Mouse (Mus musculus) mouse trophoblast stem cell (cell line): ENCODE results near the gene Col6a6.

ENCODE experiments used
- in situ Hi-C, 2 experiments: fragments of 300-500 bp; cut with MseI, MboI; formaldehyde crosslinking; loops; 2 replicates in 1 of 2; 3 replicates in 1 of 2; pipeline ENCODE4 v1.15.1; 2025

The Col6a6 gene

DNA sequence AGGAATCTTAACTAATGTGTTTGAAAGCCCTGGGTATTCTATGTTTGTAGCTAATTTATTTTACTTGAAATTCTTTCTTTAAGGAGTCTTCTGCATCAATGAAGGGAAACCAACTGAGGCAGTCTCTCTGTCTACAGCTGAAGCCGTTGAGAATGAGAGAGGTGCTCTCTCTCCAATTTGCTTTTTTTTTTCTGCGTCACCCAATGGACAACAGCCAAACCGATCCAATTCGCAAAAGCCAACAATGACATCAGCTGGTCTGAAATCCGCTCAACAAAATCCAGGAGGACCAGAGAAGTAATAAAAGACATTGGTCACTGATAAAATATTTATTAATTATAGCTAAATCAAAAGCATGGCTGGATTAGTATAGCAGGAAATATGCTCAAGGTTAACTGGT, 26.5 kb downstream of the Col6a6 start:
- in situ Hi-C loops, result no loop called here

DNA sequence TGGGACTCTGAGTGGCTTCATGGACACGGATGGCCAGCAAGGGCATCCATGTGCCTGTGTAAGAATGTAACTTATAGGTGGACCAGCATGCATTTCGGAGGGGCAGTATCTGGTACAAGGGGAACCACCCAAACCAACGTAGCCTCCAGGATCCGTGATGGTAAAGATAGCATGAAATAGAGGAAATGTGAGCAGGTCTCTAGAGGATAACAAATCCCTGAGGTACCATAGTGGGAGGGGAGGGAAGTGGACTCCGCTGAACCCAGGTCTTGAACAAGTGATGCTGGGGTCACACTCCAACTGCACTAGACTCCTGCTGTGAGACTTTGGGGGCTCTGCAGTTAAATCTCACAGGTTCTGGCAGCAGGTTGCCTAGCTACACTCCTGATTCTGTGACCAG, 27.7 kb downstream of the Col6a6 start:
- in situ Hi-C loops, result no loop called here

DNA sequence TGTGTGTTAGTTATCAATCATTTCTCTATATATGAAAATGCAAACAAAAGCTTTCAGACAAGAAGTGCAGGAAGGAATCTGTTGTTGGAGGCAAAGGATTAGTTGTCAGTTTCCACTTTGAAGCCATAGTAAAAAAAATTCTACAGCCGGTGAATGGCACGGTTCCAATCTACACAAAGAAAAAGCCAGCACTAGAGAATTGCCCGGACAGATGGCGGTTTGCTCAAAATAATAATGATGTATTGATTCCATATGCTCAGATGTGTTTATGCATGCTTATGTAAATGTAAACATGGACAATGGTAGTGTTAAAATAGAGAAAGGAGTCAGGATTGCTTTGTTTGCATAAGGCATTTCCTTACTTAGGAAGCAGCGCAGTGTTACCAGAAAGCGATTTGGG, 31.8 kb downstream of the Col6a6 start:
- in situ Hi-C loops, result no loop called here

DNA sequence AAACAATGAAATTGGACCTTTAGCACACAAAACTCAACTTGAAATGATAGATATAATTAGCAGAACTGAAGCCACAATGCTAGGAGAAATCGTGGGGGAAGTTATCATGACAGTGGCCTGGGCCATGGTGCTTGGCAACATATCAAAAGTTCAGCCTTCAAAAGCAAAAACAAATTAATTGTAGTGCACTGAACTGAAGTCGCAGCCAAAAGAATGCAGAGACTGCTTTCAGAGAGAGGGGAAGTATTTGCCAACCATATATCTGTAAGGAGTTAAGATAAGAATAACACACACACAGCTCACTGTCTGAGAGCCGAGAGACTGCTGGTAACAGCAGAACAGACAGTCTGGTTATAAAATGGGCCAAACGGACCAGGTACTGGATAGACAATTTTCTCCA, 33.0 kb downstream of the Col6a6 start:
- in situ Hi-C loops, result no loop called here

DNA sequence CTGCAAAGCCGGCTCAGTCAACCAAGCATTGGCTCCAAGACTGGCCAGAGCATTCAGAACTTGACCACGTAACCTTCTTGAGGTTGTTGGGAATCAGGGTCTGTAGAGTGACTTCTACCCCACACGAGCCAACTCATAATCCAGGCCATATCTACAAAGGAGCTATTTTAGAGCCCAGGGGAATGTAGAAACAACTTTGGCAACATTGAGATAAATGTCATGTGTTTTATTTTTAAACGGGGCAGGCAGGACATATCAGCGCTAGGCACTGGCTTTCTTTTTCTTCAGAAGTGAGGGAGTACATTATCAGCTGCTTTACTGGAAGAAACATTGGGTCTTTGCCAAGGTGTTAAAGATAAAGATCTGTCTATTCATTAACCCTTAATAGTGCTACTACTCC, 36.1 kb downstream of the Col6a6 start:
- in situ Hi-C loops, result no loop called here

DNA sequence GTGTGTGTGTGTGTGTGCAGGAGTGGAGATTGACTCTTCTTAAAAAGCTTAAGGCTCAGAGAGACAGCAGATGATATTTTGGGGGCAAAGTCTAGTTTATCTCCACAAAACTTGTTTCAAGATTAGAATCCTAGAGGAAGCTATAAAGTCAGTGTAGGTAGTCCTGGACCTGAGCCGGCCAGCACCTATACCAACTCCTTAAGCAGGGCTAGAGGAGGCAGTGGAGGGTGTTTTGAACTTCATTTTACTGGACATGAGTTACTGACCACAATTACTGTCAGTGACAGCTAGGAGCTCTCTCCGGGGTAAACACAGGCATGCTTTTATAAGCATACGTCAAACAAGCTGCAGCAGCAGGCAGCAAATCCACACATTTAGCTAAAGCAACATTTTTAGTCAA, 39.8 kb downstream of the Col6a6 start:
- in situ Hi-C loops, result no loop called here

DNA sequence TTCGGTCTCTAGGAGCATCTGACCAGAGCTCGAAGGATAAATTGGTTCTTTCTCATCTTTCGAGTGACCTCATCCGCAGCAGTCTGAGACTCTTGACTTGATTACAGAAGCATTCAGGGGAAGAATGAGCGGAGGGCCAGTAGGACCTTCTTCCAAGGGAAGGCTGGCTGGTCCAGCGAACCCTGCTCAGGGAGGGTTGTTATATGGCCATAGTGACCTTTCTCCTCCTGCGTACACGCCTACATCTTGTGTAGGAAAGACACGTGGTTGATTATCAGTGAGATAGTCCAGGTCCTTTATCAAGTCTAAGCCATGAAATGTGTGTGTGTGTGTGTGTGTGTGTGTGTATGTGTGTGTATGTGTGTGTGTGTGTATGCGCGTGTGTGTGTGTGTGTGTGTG, 40.2 kb downstream of the Col6a6 start:
- in situ Hi-C loops, result no loop called here

DNA sequence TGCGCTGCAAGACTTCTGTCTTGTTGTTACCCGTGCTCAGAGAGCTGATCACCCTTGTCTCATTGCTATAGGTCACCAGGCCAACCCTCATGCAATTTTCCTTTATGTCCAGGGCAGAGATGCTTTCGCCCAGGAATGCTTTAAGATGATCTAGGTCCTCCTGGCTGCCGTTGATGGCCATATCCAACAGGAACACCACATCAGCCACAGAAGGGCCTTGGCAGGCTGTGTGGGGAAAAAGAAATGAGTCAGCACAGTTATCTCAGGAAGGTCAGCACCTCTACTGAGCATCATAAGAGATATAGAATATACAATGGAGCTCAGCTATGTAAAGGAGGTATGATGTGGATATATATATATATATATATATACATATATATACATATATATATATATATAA, 43.9 kb downstream of the Col6a6 start:
- in situ Hi-C loops, result no loop called here

DNA sequence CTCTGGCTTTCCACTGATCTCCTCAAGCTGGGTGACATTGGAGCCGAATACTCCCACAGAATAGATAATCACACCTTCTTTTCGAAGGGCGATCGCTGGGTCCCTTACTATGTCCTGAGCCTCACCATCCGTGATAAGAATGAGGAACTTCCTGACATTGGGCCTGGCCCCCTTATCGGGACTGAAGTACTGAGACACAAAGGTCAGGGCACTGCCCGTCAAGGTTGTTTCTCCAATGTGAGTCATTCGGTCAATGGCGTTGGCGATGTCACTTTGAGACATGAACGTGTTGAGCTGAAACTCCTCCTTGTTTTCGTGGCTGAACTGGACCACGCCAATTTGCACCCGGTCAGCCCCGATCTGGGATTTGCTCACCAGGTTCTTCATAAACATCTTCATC, 47.3 kb downstream of the Col6a6 start:
- in situ Hi-C loops, result no loop called here

DNA sequence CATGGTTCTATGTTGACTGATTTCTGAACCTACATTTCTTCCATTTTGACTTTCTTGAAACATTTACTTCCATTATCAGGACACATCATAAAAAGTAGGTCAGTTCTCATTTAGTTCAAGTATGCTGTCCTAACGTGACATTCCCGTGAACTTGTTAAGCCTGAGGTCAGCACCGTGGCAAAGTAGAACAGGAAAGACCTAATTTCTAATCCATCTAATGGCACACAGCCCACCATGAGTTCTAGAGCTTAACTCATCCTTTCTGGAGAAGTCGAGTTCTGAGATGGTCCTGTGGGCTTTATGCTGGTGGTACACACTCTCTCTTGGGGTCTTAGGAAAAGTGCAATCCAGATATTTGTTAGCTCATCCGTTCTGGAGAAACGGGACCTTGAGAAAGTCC, 49.2 kb downstream of the Col6a6 start:
- in situ Hi-C loops, result no loop called here

DNA sequence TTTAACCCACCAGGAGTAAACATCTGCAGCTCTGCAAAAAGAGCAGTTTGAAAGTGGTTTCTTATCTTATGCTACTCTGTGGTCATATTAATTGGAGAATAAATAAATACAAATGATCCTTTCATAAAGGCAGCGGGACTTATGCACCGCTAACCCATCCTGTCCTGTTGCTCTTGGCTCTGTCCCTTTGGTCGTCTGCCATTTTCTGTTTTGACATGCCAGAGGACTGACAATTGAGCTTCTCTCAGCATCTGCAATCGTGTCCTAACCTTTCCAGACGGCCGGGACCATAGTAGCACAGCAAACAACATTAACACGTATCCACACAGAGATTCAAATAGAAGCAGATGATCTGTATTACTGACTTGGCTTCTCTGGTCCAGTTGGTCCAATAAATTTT, 53.1 kb downstream of the Col6a6 start:
- in situ Hi-C loops, result no loop called here

DNA sequence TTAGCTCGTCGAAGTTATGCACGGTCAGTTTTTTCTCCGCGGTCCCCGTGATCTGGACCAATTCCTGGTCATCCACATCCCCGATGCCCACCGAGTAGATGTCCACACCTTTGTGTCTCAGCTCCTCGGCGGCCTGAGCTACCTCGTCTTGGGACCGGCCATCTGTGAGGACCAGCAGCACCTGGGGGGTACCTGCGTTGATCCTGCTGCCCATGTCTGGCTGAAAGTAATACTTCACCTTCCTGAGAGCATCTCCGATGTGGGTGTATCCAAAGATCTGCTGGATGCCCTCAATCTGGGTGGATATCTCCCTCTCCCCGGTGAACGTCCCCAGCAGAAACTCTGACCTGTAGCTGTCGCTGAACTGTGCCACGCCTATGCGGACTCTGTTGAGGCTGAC, 53.6 kb downstream of the Col6a6 start:
- in situ Hi-C loops, result no loop called here

DNA sequence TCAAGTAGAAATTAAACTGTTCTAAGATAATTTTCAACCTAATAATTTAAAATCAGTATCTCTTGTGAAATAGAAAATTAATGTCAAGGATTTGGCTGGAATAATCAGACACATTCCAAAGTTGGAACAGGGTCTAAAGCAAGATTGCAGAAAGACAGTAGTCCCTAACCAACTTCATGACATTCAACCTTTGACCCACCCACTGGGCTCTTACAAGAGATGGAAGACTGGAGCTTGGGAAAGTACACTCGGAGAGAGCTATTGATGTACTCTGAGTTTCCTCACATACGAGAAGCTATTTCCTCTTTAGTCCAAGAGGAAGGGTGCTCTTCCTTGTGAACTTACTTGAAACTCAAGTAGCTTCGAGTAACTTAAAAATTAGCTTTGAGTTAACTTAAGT, 56.6 kb downstream of the Col6a6 start:
- in situ Hi-C loops, result no loop called here

DNA sequence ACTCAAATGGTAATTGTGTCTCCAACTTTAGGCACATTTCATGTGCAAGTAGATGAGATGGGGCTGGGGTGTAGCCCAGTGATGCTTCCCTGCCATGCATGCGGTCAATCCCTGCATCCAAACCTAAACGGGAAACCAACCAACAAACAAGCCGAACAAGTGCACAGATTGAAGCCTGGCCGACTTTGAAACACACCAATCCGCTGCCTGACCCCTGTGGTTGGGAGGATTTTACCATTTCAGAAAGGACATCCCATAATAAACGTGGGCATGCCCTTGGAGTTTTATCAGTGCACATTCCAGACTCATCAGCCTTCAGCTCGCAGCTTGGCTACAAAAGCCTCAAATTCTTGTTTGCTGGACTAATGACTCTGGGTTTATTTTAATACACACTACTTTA, 57.3 kb downstream of the Col6a6 start:
- in situ Hi-C loops, result no loop called here

DNA sequence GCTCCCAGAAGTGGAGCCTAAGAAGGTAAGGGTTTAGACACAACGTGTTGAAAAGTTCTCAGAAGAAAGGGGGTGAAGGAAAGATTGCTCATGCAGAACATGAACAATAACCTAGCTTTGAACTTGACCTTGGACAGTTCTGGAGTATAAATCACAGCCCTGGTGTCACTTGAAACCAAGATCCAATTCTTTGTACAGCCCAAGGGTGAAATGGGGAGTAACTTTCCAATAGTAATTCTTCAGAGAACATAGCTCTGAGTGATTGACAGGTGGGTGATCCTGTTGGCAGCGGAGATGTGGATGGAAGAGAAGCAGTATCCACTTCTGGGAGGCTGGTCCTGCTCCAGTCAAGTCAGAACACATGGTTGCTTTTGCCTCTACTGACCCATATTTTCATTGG, 62.1 kb downstream of the Col6a6 start:
- in situ Hi-C loops, result no loop called here

DNA sequence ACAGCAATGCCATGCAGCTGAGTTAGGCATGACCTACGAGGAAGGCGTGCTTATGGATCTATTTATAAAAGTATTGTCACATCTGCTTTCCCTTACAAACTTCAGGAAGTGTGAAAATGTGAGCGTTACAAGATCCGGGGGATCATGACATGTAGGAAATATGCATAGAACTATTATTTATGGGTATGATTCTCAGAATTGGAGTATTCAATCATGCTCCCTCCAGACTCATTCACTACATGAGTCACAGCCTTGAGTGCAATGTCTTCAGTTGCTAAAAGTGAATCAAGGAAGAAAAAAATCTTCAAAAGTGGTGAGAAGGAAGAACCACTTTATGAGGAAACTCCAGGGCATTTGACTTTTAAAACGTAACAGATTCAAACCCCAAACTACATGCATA, 63.3 kb downstream of the Col6a6 start:
- in situ Hi-C loops, result no loop called here

DNA sequence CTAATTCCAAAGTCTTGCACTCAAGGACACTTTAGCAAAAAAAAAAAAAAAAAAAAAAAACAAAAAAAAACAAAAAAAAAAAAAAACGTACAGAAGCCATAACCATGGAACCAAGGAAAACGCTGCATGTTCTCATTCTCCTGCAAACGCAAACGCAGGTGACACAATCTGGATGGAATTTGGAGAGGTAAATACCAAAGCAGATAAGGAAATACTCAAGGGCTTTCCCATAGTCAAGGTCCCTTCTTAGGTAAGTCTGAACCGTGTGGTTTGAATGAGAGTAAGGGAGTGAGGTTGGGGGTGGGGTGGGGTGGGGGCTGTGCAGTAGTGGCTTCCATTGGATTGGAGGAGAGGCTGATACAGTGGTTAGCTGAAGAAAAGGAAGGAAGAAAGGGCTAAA, 63.8 kb downstream of the Col6a6 start:
- in situ Hi-C loops, result no loop called here

DNA sequence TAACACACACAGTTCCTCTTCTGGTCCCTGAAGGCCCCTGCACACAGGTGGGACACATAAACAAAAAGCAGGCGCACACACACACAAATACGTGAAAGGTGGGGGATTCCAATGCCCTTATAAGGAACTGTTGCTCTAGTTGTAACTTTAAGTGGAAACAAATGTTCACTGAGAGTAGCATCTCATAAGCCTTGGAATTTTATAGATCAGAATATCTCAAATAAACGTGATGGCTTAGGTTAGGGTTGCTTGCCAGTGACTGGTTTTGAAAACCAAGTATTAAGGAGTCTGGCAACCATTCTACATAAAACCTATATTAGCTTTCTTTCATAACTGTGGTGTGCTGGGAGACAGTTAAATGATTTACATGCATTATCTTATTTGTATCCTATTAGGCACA, 64.3 kb downstream of the Col6a6 start:
- in situ Hi-C loops, result no loop called here

DNA sequence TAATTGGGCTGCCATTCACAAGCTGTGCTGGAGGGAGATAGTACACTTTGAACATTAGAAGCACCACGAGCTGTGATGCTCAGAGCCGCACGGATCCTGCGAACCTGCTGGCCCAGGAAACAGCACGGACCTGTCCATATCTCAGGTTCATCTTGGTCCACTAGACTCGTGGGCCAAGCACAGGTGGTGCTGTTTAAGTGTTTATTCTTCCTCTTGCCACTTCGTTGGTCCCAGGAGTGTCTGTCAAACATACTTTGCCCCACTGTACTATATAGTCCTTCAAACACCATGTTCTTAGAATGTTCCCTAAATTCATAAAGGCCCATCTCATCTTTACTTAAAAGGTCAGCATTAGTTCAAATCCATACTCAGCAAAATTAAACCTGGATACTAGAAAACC, 65.7 kb downstream of the Col6a6 start:
- in situ Hi-C loops, result no loop called here

DNA sequence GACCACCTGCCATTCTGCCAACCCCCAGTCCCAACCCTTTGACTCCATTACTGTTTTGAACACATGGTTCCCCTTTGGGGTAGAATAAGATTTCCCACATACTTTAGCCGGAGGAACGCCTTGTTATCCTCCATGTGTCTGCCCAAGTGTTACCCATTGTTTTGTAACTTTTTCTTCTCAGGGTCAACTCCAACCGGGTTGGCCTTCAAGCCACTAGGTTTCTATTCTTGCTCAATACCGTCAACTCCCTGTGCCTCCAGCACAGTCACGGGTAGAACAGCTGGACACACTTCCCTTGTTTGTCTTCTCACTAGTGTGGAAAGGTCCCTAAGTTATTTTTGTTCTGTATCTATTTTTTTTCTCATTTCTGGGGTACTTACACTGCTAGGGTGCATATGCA, 69.1 kb downstream of the Col6a6 start:
- in situ Hi-C loops, result no loop called here

DNA sequence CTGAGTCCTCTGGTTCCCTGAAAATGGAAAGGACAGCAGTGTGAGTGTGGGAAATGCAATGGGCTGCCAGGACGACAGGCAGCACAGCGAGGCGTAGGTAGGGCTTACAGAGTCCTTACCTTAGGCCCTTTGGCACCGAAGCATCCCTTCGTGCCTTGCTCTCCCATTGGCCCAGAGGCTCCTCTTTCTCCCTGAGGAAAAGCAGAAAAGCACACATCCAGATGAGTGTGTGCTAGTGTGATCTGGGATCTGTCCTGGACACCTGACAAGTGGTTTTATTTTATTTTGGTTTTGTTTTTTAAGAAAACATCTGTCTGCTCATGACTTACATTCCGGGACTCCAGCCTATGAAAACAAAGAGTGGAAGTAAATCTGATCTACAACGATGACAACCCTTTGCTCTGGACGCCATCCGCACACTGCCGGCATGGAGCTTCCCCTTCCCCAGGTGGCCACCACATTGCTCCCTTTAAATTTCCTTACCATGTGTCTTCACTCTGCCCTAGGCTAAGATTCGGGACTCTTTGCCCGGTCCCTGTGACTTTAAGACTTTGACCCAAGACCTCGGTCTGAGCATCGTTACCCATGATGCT, 69.7 kb downstream of the Col6a6 start:
- in situ Hi-C loops, result no loop called here

DNA sequence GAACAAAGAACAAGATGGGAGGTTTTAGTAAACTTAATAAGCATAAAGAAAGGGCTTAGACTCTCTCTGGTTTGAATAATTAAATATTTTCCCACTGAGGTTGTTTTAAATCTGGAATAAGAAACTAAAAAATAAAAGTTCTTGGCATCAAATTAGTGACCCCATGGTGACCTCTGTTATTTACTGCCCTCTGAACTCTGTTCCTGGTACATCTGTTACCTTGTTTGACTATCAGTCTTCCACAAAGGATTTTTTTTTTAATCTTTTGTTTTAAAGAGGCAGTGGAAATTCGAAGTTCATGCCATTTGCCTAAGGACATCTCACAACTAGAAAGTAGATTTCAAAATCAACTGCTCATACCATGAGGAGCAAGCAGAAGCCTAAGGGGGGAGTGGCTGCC, 73.7 kb downstream of the Col6a6 start:
- in situ Hi-C loops, result no loop called here

DNA sequence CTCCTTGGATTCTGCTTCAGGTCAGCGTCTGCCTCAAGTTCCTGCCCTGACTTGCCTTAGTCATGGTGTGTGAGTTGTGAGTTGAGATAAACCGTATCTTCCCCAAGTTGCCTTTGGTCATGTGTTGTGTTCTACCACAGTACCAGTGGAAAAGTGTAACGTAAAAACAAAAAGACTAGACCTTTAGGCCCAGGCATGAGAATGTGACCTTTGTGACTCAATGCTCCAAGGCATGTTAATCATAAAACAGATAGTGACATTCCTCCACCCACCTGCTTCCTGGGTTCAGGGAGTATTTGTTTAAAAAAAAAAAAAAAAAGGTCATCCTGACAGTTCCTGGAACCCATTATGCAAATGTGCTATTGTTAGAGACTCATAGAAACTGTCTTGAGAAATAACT, 82.1 kb downstream of the Col6a6 start:
- in situ Hi-C loops, result no loop called here

DNA sequence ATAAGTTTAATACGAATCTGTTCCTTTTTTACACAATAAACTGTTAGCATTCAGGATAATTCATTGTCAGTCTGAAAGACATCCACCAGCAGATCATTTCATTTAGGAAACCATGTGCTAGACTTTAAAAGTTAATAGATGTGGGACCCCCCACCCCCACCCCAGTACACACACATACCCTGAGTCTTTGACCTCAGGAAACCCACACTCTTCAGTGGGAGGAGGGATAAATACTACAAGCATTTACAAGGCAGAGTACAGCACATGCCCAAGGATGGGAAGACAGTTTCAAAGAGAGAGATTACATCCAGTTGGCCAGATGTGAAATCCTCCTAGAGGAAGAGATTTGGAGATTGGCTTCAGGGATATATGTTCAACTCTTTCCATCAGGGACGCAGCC, 87.5 kb downstream of the Col6a6 start:
- in situ Hi-C loops, result no loop called here

DNA sequence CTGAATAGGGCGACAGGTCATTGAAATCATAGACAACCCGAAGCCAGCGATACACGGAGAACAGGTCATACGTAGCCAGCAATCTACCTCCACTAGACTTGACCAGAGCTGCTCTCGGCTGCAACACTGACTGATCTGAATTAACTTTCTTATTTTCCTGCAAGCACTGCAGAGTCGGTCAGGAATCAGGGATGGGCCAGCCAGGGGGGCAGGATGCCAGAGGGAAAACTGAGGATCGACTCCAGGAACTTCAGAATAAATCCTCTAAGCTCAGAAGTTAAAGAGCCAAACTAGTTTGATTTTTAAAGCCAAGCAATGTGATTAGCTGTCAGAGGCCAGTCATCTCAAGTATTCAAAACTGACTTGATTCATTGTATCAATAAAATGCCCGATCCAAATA, 88.5 kb downstream of the Col6a6 start:
- in situ Hi-C loops, result no loop called here
